Mouse (Mus musculus): ENCODE results near the gene March9. TPM values are rescaled to one million over a fixed set of nuclear protein-coding genes. Genes with fewer than 3 reads are reported as not detected.
"Not testable (repeated sequence)": the region's sequence is repeated elsewhere in the genome, so short reads cannot be mapped to it uniquely, and the experiment has no call there.

March9 gene
- polyA plus RNA-seq, 1 experiment from 2014 or later, result 4.7 TPM

GRCm38 (mm10) chr10:127062101-127062500 lies 2.1 kb upstream of the March9 start:
- H3K36me3 ChIP-seq (ENCODE audit: control insufficient read depth, insufficient read depth, low read length), result peaks cover 22% of the 10 kb centered on the region
- WGBS, result 80% methylated on average over 4 of the region's 4 CpGs
- H3K4me1 ChIP-seq (ENCODE audit: control insufficient read depth, insufficient read depth, low read length), result peaks cover 12% of the 10 kb centered on the region
- not testable (repeated sequence) for DNase-seq (ENCODE audit: low spot score); H3K27me3 ChIP-seq (ENCODE audit: control insufficient read depth, insufficient read depth, low read length); ATAC-seq (ENCODE audit: insufficient read depth, low FRiP score, low TSS enrichment); H3K27ac ChIP-seq (ENCODE audit: low read depth, low read length); H3K9me3 ChIP-seq (ENCODE audit: control insufficient read depth, low read length); H3K4me3 ChIP-seq (ENCODE audit: low read depth, low read length); H3K4me2 ChIP-seq (ENCODE audit: low read depth); H3K9ac ChIP-seq (ENCODE audit: low read length)

DNA sequence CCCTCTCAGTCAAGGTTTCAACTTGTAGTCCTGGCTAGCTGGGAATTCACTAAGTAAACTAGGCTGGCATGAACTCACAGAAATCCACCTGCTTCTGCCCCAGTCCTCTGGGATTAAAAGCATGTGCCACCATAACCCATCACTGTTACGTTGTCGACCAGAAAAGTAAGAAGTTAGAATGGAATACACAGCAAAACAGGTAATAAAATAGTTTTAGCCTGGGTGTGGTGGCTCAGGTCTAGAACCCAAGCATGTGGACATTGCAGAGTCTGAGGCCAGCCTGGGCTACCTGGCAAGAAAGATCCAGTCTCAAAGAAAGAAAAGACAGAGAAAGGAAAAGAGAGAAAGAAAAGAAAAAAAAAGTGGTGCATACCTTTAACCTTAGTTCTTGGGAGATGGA lies 1.5 kb upstream of the March9 start:
- peaks cover 6% of the 10 kb centered on the region; the same call in 1 of the 2 replicates for H3K27me3 ChIP-seq (ENCODE audit: control insufficient read depth, insufficient read depth, low read length)
- no peaks in the 10 kb centered on the region for H3K9me3 ChIP-seq (ENCODE audit: control insufficient read depth, low read length)
- H3K9ac ChIP-seq (ENCODE audit: low read length), result no peak overlapping the region
- no peak overlapping the region for H3K4me3 ChIP-seq (ENCODE audit: low read depth, low read length)
- WGBS, result 81% methylated on average over 2 of the region's 2 CpGs
- no peak for ATAC-seq (ENCODE audit: insufficient read depth, low FRiP score, low TSS enrichment)
- no peak overlapping the region for H3K4me2 ChIP-seq (ENCODE audit: low read depth)
- peaks cover 16% of the 10 kb centered on the region for H3K36me3 ChIP-seq (ENCODE audit: control insufficient read depth, insufficient read depth, low read length)
- no peak overlapping the region for H3K27ac ChIP-seq (ENCODE audit: low read depth, low read length)
- DNase-seq (ENCODE audit: low spot score), result no peak
- H3K4me1 ChIP-seq (ENCODE audit: control insufficient read depth, insufficient read depth, low read length), result peaks cover 12% of the 10 kb centered on the region

- peak overlapping the region; percentile 86; the same call in 1 of the 2 replicates for H3K9ac ChIP-seq (ENCODE audit: low read length)
- peaks cover 13% of the 10 kb centered on the region for H3K36me3 ChIP-seq (ENCODE audit: control insufficient read depth, insufficient read depth, low read length)
- peak overlapping the region; percentile 90; the same call in 1 of the 2 replicates for H3K27ac ChIP-seq (ENCODE audit: low read depth, low read length)
- peaks cover 12% of the 10 kb centered on the region for H3K4me1 ChIP-seq (ENCODE audit: control insufficient read depth, insufficient read depth, low read length)
- peaks cover 6% of the 10 kb centered on the region; the same call in 1 of the 2 replicates for H3K27me3 ChIP-seq (ENCODE audit: control insufficient read depth, insufficient read depth, low read length)
- no peak for DNase-seq (ENCODE audit: low spot score)
- 31% methylated on average over 5 of the region's 5 CpGs for WGBS
- no peaks in the 10 kb centered on the region for H3K9me3 ChIP-seq (ENCODE audit: control insufficient read depth, low read length)
- ATAC-seq (ENCODE audit: insufficient read depth, low FRiP score, low TSS enrichment), result no peak
- peak overlapping the region; percentile 92; the same call in 1 of the 2 replicates for H3K4me3 ChIP-seq (ENCODE audit: low read depth, low read length)
- H3K4me2 ChIP-seq (ENCODE audit: low read depth), result peak overlapping the region; percentile 97; the same call in 1 of the 2 replicates
Observed at GRCm38 (mm10) chr10:127061085-127061484, 1.1 kb upstream of the March9 start.

- no peaks in the 10 kb centered on the region for H3K9me3 ChIP-seq (ENCODE audit: control insufficient read depth, low read length)
- under 1% methylated on average over 54 of the region's 92 CpGs for WGBS
- DNase-seq (ENCODE audit: low spot score), result peak; percentile 55
- H3K4me2 ChIP-seq (ENCODE audit: low read depth), result peak overlapping the region; percentile 97
- H3K4me1 ChIP-seq (ENCODE audit: control insufficient read depth, insufficient read depth, low read length), result peaks cover 12% of the 10 kb centered on the region
- H3K27ac ChIP-seq (ENCODE audit: low read depth, low read length), result peak overlapping the region; percentile 90
- H3K27me3 ChIP-seq (ENCODE audit: control insufficient read depth, insufficient read depth, low read length), result peaks cover 6% of the 10 kb centered on the region; the same call in 1 of the 2 replicates
- H3K9ac ChIP-seq (ENCODE audit: low read length), result peak overlapping the region; percentile 86
- 0 out of 2 replicates have a peak, but pooled peaks have one; percentile 1 for ATAC-seq (ENCODE audit: insufficient read depth, low FRiP score, low TSS enrichment)
- 0 out of 2 replicates have a peak, but pooled peaks cover 2% of the 10 kb centered on the region for H3K36me3 ChIP-seq (ENCODE audit: control insufficient read depth, insufficient read depth, low read length)
- H3K4me3 ChIP-seq (ENCODE audit: low read depth, low read length), result peak overlapping the region; percentile 92
Observed at GRCm38 (mm10) chr10:127059174-127059967, 613 bp downstream of the March9 start.

DNA sequence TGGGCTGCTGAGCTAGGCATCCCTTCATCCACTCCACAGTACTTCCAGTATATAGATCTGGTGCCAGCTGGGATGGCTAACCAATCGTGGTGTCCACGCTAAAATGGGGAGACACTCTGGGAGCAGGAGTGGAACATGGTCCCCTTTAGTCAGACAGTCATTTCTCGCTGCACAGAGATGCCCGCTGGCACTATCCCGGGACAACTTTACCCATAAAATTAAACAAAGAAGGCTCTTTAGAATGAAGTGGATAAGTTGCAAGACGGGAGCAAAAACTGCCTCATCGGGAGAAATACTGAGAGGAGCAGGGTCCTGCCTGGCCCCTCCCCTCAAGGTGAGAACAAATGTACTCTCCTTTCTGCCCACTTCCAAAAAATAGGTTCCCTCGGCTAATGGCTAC lies 1.3 kb downstream of the March9 start:
- peaks cover 12% of the 10 kb centered on the region for H3K4me1 ChIP-seq (ENCODE audit: control insufficient read depth, insufficient read depth, low read length)
- H3K27ac ChIP-seq (ENCODE audit: low read depth, low read length), result no peak overlapping the region

GRCm38 (mm10) chr10:127058161-127058560 lies 1.8 kb downstream of the March9 start:
- no peaks in the 10 kb centered on the region for H3K9me3 ChIP-seq (ENCODE audit: control insufficient read depth, low read length)
- 1% methylated on average over 9 of the region's 9 CpGs for WGBS
- H3K4me1 ChIP-seq (ENCODE audit: control insufficient read depth, insufficient read depth, low read length), result peaks cover 12% of the 10 kb centered on the region
- H3K36me3 ChIP-seq (ENCODE audit: control insufficient read depth, insufficient read depth, low read length), result 0 out of 2 replicates have a peak, but pooled peaks cover 2% of the 10 kb centered on the region
- H3K9ac ChIP-seq (ENCODE audit: low read length), result peak overlapping the region; percentile 86; the same call in 1 of the 2 replicates
- ATAC-seq (ENCODE audit: insufficient read depth, low FRiP score, low TSS enrichment) (peak; percentile 11; the same call in 1 of the 2 replicates), DNase-seq (ENCODE audit: low spot score) (peak; percentile 81)
- H3K4me3 ChIP-seq (ENCODE audit: low read depth, low read length), result peak overlapping the region; percentile 92
- peaks cover 6% of the 10 kb centered on the region; the same call in 1 of the 2 replicates for H3K27me3 ChIP-seq (ENCODE audit: control insufficient read depth, insufficient read depth, low read length)
- H3K4me2 ChIP-seq (ENCODE audit: low read depth), result peak overlapping the region; percentile 97
- no peak overlapping the region for H3K27ac ChIP-seq (ENCODE audit: low read depth, low read length)

More for the DNA sequence above, 1.3 kb downstream of the March9 start:
- ATAC-seq (ENCODE audit: insufficient read depth, low FRiP score, low TSS enrichment), result no peak
- peak overlapping the region; percentile 86; the same call in 1 of the 2 replicates for H3K9ac ChIP-seq (ENCODE audit: low read length)
- DNase-seq (ENCODE audit: low spot score), result no peak
- peak overlapping the region; percentile 92 for H3K4me3 ChIP-seq (ENCODE audit: low read depth, low read length)
- H3K27me3 ChIP-seq (ENCODE audit: control insufficient read depth, insufficient read depth, low read length), result peaks cover 6% of the 10 kb centered on the region; the same call in 1 of the 2 replicates
- H3K36me3 ChIP-seq (ENCODE audit: control insufficient read depth, insufficient read depth, low read length), result 0 out of 2 replicates have a peak, but pooled peaks cover 2% of the 10 kb centered on the region
- 7% methylated on average over 8 of the region's 8 CpGs for WGBS
- no peaks in the 10 kb centered on the region for H3K9me3 ChIP-seq (ENCODE audit: control insufficient read depth, low read length)
- peak overlapping the region; percentile 97 for H3K4me2 ChIP-seq (ENCODE audit: low read depth)

DNA sequence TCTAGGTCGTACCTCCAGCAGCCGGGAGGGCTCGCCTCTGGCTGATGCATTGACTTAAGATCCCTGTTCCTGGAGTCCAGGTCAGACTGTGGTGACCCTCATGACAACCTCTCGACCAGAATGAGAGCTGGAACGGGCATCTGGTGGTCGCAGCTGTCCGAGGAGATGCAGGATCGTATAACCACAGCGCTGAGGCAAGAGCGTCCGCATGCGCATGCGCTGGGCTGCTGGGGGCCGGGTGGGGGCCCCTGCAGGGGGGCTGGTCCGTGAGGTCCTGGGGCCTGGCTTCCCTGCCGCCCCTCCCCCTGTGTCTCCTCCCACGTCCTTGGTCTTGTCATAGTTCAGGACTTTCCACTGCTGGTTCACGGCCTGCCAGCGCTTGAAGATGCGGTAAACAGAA lies 3.5 kb downstream of the March9 start:
- H3K4me2 ChIP-seq (ENCODE audit: low read depth), result no peak overlapping the region
- H3K27ac ChIP-seq (ENCODE audit: low read depth, low read length), result no peak overlapping the region
- H3K4me3 ChIP-seq (ENCODE audit: low read depth, low read length), result no peak overlapping the region
- H3K4me1 ChIP-seq (ENCODE audit: control insufficient read depth, insufficient read depth, low read length), result peaks cover 10% of the 10 kb centered on the region
- H3K27me3 ChIP-seq (ENCODE audit: control insufficient read depth, insufficient read depth, low read length), result peaks cover 7% of the 10 kb centered on the region
- 0 out of 2 replicates have a peak, but pooled peaks cover 2% of the 10 kb centered on the region for H3K36me3 ChIP-seq (ENCODE audit: control insufficient read depth, insufficient read depth, low read length)
- ATAC-seq (ENCODE audit: insufficient read depth, low FRiP score, low TSS enrichment), result no peak
- WGBS, result 87% methylated on average over 19 of the region's 20 CpGs
- no peaks in the 10 kb centered on the region for H3K9me3 ChIP-seq (ENCODE audit: control insufficient read depth, low read length)
- H3K9ac ChIP-seq (ENCODE audit: low read length), result no peak overlapping the region
- no peak for DNase-seq (ENCODE audit: low spot score)

GRCm38 (mm10) chr10:127055406-127055805 lies 4.6 kb downstream of the March9 start:
- no peak overlapping the region for H3K27ac ChIP-seq (ENCODE audit: low read depth, low read length)
- H3K9ac ChIP-seq (ENCODE audit: low read length), result no peak overlapping the region
- WGBS, result 92% methylated on average over 8 of the region's 8 CpGs
- H3K4me1 ChIP-seq (ENCODE audit: control insufficient read depth, insufficient read depth, low read length), result peaks cover 6% of the 10 kb centered on the region
- no peak overlapping the region for H3K4me3 ChIP-seq (ENCODE audit: low read depth, low read length)
- 0 out of 2 replicates have a peak, but pooled peaks cover 2% of the 10 kb centered on the region for H3K36me3 ChIP-seq (ENCODE audit: control insufficient read depth, insufficient read depth, low read length)
- peaks cover 10% of the 10 kb centered on the region for H3K27me3 ChIP-seq (ENCODE audit: control insufficient read depth, insufficient read depth, low read length)
- ATAC-seq (ENCODE audit: insufficient read depth, low FRiP score, low TSS enrichment) (no peak), DNase-seq (ENCODE audit: low spot score) (no peak)
- no peak overlapping the region for H3K4me2 ChIP-seq (ENCODE audit: low read depth)
- no peaks in the 10 kb centered on the region for H3K9me3 ChIP-seq (ENCODE audit: control insufficient read depth, low read length)

All from neural tube, embryonic 11.5 days (tissue).